Mouse (Mus musculus) 3134 (cell line): Measurements from ENCODE around the gene Ube2e3.
A peak's percentile ranks its signal among the peaks of the same experiment; 100 is the strongest.

Experiments used
- DNase-seq: peaks from one replicate; pipeline ENCODE4 v3.0.0-alpha.2; 2011; ENCODE audit warnings: low spot score; ENCODE audit not compliant: insufficient read length; ENCODE audit errors: extremely low read depth

The Ube2e3 gene

GRCm38 (mm10) chr2:78867726-78868510, at the start of gene Ube2e3:
TSS of gene Ube2e3 (plus strand) at chr2:78868124.
- DNase-seq: no peak

- no peak for DNase-seq
These were observed 38.0 kb upstream of the Ube2e3 start for GRCm38 (mm10) chr2:78829887-78830286.

GRCm38 (mm10) chr2:78841494-78842224, 26.3 kb upstream of the Ube2e3 start:
- DNase-seq: no peak

- DNase-seq: no peak
These were observed 23.6 kb upstream of the Ube2e3 start for GRCm38 (mm10) chr2:78844365-78844764.

GRCm38 (mm10) chr2:78845274-78845673, 22.6 kb upstream of the Ube2e3 start:
- no peak for DNase-seq

GRCm38 (mm10) chr2:78845717-78846116, 22.2 kb upstream of the Ube2e3 start:
- DNase-seq: no peak

- no peak for DNase-seq
These were observed 13.6 kb upstream of the Ube2e3 start for GRCm38 (mm10) chr2:78854315-78854714.

GRCm38 (mm10) chr2:78858628-78859027, 9.3 kb upstream of the Ube2e3 start:
- DNase-seq: no peak

- DNase-seq: no peak
These were observed 8.4 kb upstream of the Ube2e3 start for GRCm38 (mm10) chr2:78859266-78860087.

- DNase-seq: no peak
These were observed 7.9 kb upstream of the Ube2e3 start for GRCm38 (mm10) chr2:78860088-78860372.

- DNase-seq: no peak
These were observed 3.8 kb upstream of the Ube2e3 start for GRCm38 (mm10) chr2:78864116-78864515.

- no peak for DNase-seq
These were observed 3.1 kb upstream of the Ube2e3 start for GRCm38 (mm10) chr2:78864866-78865265.

GRCm38 (mm10) chr2:78868511-78868854, 559 bp downstream of the Ube2e3 start:
- DNase-seq: peak; percentile 84

GRCm38 (mm10) chr2:78868951-78869720, 1.2 kb downstream of the Ube2e3 start:
- peak; percentile 74 for DNase-seq

- peak; percentile 51 for DNase-seq
These were observed 2.0 kb downstream of the Ube2e3 start for GRCm38 (mm10) chr2:78869721-78870442.

- no peak for DNase-seq
These were observed 2.6 kb downstream of the Ube2e3 start for GRCm38 (mm10) chr2:78870443-78871025.

- no peak for DNase-seq
These were observed 4.3 kb downstream of the Ube2e3 start for GRCm38 (mm10) chr2:78871971-78872860.

GRCm38 (mm10) chr2:78873946-78874345, 6.0 kb downstream of the Ube2e3 start:
- DNase-seq: no peak

GRCm38 (mm10) chr2:78876002-78876401, 8.1 kb downstream of the Ube2e3 start:
- no peak for DNase-seq
